Mouse (Mus musculus): ENCODE measurements around the gene Gpc6. TPM values are rescaled to one million over a fixed set of nuclear protein-coding genes. Genes with fewer than 3 reads are reported as not detected.

Gene Gpc6
- total and polyA plus RNA-seq, 3 experiments, result not detected

GRCm38 (mm10) chr14:117157426-117157825 is 232.3 kb downstream of the Gpc6 start:
- TF ChIP-seq IRF4 (IDR thresholded peaks at IDR 0.05; ENCODE audit: low read depth, low read length) (no peak), ZNF384 (IDR thresholded peaks at IDR 0.05; ENCODE audit: low read depth, low read length) (no peak), RAD21 (IDR thresholded peaks at IDR 0.05; ENCODE audit: low read depth, low read length) (no peak), SIN3A (IDR thresholded peaks at IDR 0.05; ENCODE audit: low read length) (no peak), JUN (IDR thresholded peaks at IDR 0.05; ENCODE audit: insufficient read depth, low read depth, low read length) (no peak), CTCF (conservative IDR thresholded peaks at IDR 0.05 in 1 of 2, IDR thresholded peaks at IDR 0.05 in 1 of 2; ENCODE audit: low read depth in 2 of 2, low read length in 2 of 2) (no peak), MAFK (IDR thresholded peaks at IDR 0.05; ENCODE audit: insufficient replicate concordance, low read length) (no peak), SMC3 (IDR thresholded peaks at IDR 0.05; ENCODE audit: low read depth, low read length) (no peak), JUND (conservative IDR thresholded peaks at IDR 0.05; ENCODE audit: low read depth, low read length) (no peak), GABPA (IDR thresholded peaks at IDR 0.05; ENCODE audit: insufficient replicate concordance, low read depth, low read length) (no peak), MAX (IDR thresholded peaks at IDR 0.05; ENCODE audit: low read length) (no peak), ZC3H11A (IDR thresholded peaks at IDR 0.05; ENCODE audit: low read depth, low read length) (no peak), MEF2A (IDR thresholded peaks at IDR 0.05; ENCODE audit: borderline replicate concordance, low read depth, low read length) (no peak), ZKSCAN1 (IDR thresholded peaks at IDR 0.05; ENCODE audit: borderline replicate concordance, low read depth, low read length) (no peak), MYC (IDR thresholded peaks at IDR 0.05; ENCODE audit: low read depth, low read length) (no peak)
- in situ Hi-C loops (cut with MboI; ENCODE audit: low pct_ligation_motif_present, low pct_unique_long_range_greater_than_20kb, low sequenced_read_pairs) (no loop called here), dilution Hi-C loops (cut with MboI; ENCODE audit: extremely low pct_ligation_motif_present, extremely low pct_unique_long_range_greater_than_20kb, low sequenced_read_pairs) (no loop called here)
- Histone ChIP-seq H3K9me3 (replicated peaks; ENCODE audit: low read length) (no peaks in the 10 kb centered on the region), H3K36me3 (replicated peaks in 1 of 2; ENCODE audit: control insufficient read depth in 1 of 2, insufficient read depth in 1 of 2, low read length in 1 of 2) (no peaks in the 10 kb centered on the region), H3K4me1 (ENCODE audit: control insufficient read depth in 1 of 2, insufficient read depth in 2 of 2) (peaks cover 0 to 17% of the 10 kb centered on the region in 2 experiments; a peak in 2 of 4 replicates), H3K27me3 (replicated peaks) (no peaks in the 10 kb centered on the region), H3K4me3 (replicated peaks in 1 of 3; ENCODE audit: low read depth in 2 of 3, low read length in 2 of 3, poor library complexity in 1 of 3) (no peak overlapping the region), H3K9ac (ENCODE audit: insufficient read depth, low read depth) (no peak overlapping the region), H3K27ac (ENCODE audit: insufficient read depth, low read depth) (no peak overlapping the region), H3K79me2 (replicated peaks; ENCODE audit: control insufficient read depth, extremely low read depth, insufficient read depth, poor library complexity, severe bottlenecking) (no peaks in the 10 kb centered on the region), H3K4me2 (ENCODE audit: insufficient read depth, low read depth, poor library complexity, severe bottlenecking) (no peak overlapping the region)
- DNase-seq (ENCODE audit: extremely low read depth), result no peak

- in situ Hi-C loops (cut with MboI; ENCODE audit: low pct_ligation_motif_present, low pct_unique_long_range_greater_than_20kb, low sequenced_read_pairs), result no loop called here
- no peak overlapping the region for H3K4me2 ChIP-seq (ENCODE audit: insufficient read depth, low read depth, poor library complexity, severe bottlenecking)
- dilution Hi-C loops (cut with MboI; ENCODE audit: extremely low pct_ligation_motif_present, extremely low pct_unique_long_range_greater_than_20kb, low sequenced_read_pairs), result no loop called here
- peaks cover 0 to under 1% of the 10 kb centered on the region in 2 experiments; a peak in 1 of 4 replicates for H3K4me1 ChIP-seq (ENCODE audit: control insufficient read depth in 1 of 2, insufficient read depth in 2 of 2)
- no peak for DNase-seq (ENCODE audit: extremely low read depth)
- no peak overlapping the region for H3K27ac ChIP-seq (ENCODE audit: insufficient read depth, low read depth)
- H3K79me2 ChIP-seq (replicated peaks; ENCODE audit: control insufficient read depth, extremely low read depth, insufficient read depth, poor library complexity, severe bottlenecking), result no peaks in the 10 kb centered on the region
- no peak overlapping the region for H3K4me3 ChIP-seq (replicated peaks in 1 of 3; ENCODE audit: low read depth in 2 of 3, low read length in 2 of 3, poor library complexity in 1 of 3)
- no peaks in the 10 kb centered on the region for H3K27me3 ChIP-seq (replicated peaks)
- H3K9me3 ChIP-seq (replicated peaks; ENCODE audit: low read length), result no peaks in the 10 kb centered on the region
- no peaks in the 10 kb centered on the region for H3K36me3 ChIP-seq (replicated peaks in 1 of 2; ENCODE audit: control insufficient read depth in 1 of 2, insufficient read depth in 1 of 2, low read length in 1 of 2)
- TF ChIP-seq ETS1 (conservative IDR thresholded peaks at IDR 0.05; ENCODE audit: low read depth, low read length) (no peak), MAFK (IDR thresholded peaks at IDR 0.05; ENCODE audit: insufficient replicate concordance, low read length) (no peak), SIN3A (IDR thresholded peaks at IDR 0.05; ENCODE audit: low read length) (no peak), NRF1 (IDR thresholded peaks at IDR 0.05; ENCODE audit: low read depth, low read length) (no peak), TCF12 (IDR thresholded peaks at IDR 0.05; ENCODE audit: low read depth, low read length) (no peak), MXI1 (IDR thresholded peaks at IDR 0.05; ENCODE audit: low read depth, low read length) (no peak), JUN (IDR thresholded peaks at IDR 0.05; ENCODE audit: insufficient read depth, low read depth, low read length) (no peak), CHD1 (IDR thresholded peaks at IDR 0.05; ENCODE audit: low read depth, low read length) (no peak), IRF4 (IDR thresholded peaks at IDR 0.05; ENCODE audit: low read depth, low read length) (no peak), JUND (conservative IDR thresholded peaks at IDR 0.05; ENCODE audit: low read depth, low read length) (no peak), USF2 (conservative IDR thresholded peaks at IDR 0.05; ENCODE audit: low read depth, low read length) (no peak), HCFC1 (IDR thresholded peaks at IDR 0.05; ENCODE audit: low read depth, low read length) (no peak), POLR2A (IDR thresholded peaks at IDR 0.05; ENCODE audit: low read depth, low read length) (no peak), SMC3 (IDR thresholded peaks at IDR 0.05; ENCODE audit: low read depth, low read length) (no peak), CTCF (conservative IDR thresholded peaks at IDR 0.05 in 1 of 2, IDR thresholded peaks at IDR 0.05 in 1 of 2; ENCODE audit: low read depth in 2 of 2, low read length in 2 of 2) (no peak), USF1 (IDR thresholded peaks at IDR 0.05; ENCODE audit: low read depth, low read length) (no peak)
- no peak overlapping the region for H3K9ac ChIP-seq (ENCODE audit: insufficient read depth, low read depth)
Observed at GRCm38 (mm10) chr14:117166350-117166749, 241.2 kb downstream of the Gpc6 start.

Measured in CH12.LX (cell line).